Mouse (Mus musculus): ENCODE measurements at regions not wholly inside any gene's neighbourhood (a gene's known extent, or its start where the extent isn't known, plus 50 kb on each side); places are given as distances from the start of the nearest gene placed in this dataset.
"Not testable (repeated sequence)": the region's sequence is repeated elsewhere in the genome, so short reads cannot be mapped to it uniquely, and the experiment has no call there.

DNA sequence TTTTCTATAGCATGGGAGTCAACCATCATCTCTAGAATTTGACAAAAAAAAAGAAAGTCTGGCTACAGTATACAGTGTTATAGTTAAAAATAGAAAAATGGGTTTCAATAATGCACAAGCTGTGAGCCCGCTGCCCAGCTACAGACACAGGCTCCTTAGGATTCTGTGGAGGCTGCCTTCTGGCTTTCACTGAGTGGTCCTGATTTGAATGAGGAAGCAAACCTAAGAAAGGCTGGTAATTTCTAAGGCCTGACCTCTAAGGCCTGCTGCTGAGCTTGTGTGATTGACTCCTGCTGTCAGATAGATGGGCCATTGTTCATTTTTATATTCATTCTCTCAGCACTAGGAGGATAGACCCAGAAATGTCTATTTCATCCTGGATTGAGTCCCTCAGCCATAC lies 67.7 kb downstream of the Alg10b start:
- H3K27ac ChIP-seq (ENCODE audit: low read depth) = no peak overlapping the region
- TF ChIP-seq CTCF (IDR thresholded peaks at IDR 0.05; ENCODE audit: low read depth) (no peak), EP300 (IDR thresholded peaks at IDR 0.05; ENCODE audit: low read depth) (no peak)
- H3K27me3 ChIP-seq (ENCODE audit: control insufficient read depth, insufficient read depth, low read length) = no peaks in the 10 kb centered on the region
- H3K9me3 ChIP-seq (replicated peaks; ENCODE audit: control insufficient read depth, low read length) = no peaks in the 10 kb centered on the region
- 94% methylated on average over 1 of the region's 1 CpGs for WGBS
- H3K4me2 ChIP-seq (ENCODE audit: low read depth, low read length) = no peak overlapping the region
- DNase-seq (ENCODE audit: low spot score) = no peak
- no peak overlapping the region for H3K9ac ChIP-seq (replicated peaks; ENCODE audit: low read depth, low read length)
- no peak overlapping the region for H3K4me3 ChIP-seq (ENCODE audit: low read depth, low read length)
- H3K36me3 ChIP-seq (replicated peaks; ENCODE audit: control insufficient read depth, insufficient read depth, low read length) = no peaks in the 10 kb centered on the region
- H3K4me1 ChIP-seq (ENCODE audit: control insufficient read depth, insufficient read depth) = no peaks in the 10 kb centered on the region
- no peak for ATAC-seq (ENCODE audit: insufficient read depth, low read depth)

DNA sequence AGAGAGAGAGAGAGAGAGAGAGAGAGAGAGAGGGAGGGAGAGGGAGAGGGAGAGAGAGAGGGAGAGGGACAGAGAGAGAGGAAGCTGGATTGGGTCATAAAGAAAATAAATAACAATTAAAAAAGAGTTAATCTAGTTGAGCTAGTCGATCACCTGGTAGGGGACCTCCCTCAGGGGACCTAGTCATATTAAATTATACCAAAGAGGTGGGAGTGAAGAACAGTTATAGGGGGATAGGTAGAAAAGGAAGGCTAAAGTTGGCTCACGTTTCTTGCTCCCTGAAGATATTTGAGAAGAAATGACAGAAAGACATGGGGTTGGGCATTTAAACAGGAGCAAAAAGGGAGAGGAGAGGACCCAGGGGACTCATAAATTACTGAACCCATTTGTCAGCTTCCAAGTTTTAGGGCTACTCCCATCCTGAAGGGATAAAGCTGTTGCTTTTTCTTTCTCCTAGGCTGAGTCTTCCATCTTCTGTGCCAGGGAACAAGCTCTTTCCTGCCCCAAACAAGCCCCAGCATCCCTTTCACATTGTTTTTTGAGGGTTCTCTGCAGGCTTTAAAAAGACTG lies 70.3 kb downstream of the Alg10b start:
- Histone ChIP-seq H3K4me2 (ENCODE audit: low read depth, low read length) (no peak overlapping the region), H3K9me3 (replicated peaks; ENCODE audit: control insufficient read depth, low read length) (no peaks in the 10 kb centered on the region), H3K9ac (replicated peaks; ENCODE audit: low read depth, low read length) (no peak overlapping the region), H3K27me3 (ENCODE audit: control insufficient read depth, insufficient read depth, low read length) (no peaks in the 10 kb centered on the region), H3K4me1 (ENCODE audit: control insufficient read depth, insufficient read depth) (no peaks in the 10 kb centered on the region), H3K27ac (ENCODE audit: low read depth) (no peak overlapping the region), H3K36me3 (replicated peaks; ENCODE audit: control insufficient read depth, insufficient read depth, low read length) (no peaks in the 10 kb centered on the region), H3K4me3 (ENCODE audit: low read depth, low read length) (no peak overlapping the region)
- DNase-seq (ENCODE audit: low spot score) (no peak), ATAC-seq (ENCODE audit: insufficient read depth, low read depth) (no peak)
- TF ChIP-seq CTCF (IDR thresholded peaks at IDR 0.05; ENCODE audit: low read depth) = no peak
- no peak for TF ChIP-seq EP300 (IDR thresholded peaks at IDR 0.05; ENCODE audit: low read depth)
- WGBS = 45% methylated on average over 2 of the region's 2 CpGs

DNA sequence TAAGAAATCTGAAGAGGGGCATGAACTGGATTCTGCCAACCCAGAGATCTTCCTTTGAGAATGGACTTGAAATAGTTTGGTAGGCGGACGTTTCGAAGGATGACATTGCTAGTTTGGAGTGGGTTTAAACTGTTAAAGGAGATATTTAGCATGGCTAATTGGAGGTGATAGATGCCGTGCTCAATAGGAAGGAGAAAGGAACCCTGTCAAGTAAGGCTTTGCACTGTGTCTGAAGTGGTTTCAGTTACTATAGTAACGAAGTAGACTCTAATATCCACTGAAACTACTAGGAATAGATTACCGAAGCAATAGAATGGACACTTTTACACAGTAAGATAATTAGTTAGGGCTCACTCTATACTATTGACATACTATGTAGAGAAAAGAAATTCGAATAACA lies 74.5 kb downstream of the Alg10b start:
- no peak overlapping the region for H3K4me3 ChIP-seq (ENCODE audit: low read depth, low read length)
- H3K27ac ChIP-seq (ENCODE audit: low read depth) = no peak overlapping the region
- H3K27me3 ChIP-seq (ENCODE audit: control insufficient read depth, insufficient read depth, low read length) = no peaks in the 10 kb centered on the region
- no peak for ATAC-seq (ENCODE audit: insufficient read depth, low read depth)
- no peak for DNase-seq (ENCODE audit: low spot score)
- TF ChIP-seq CTCF (IDR thresholded peaks at IDR 0.05; ENCODE audit: low read depth) = no peak
- H3K4me2 ChIP-seq (ENCODE audit: low read depth, low read length) = no peak overlapping the region
- no peaks in the 10 kb centered on the region for H3K4me1 ChIP-seq (ENCODE audit: control insufficient read depth, insufficient read depth)
- H3K9me3 ChIP-seq (replicated peaks; ENCODE audit: control insufficient read depth, low read length) = no peaks in the 10 kb centered on the region
- no peaks in the 10 kb centered on the region for H3K36me3 ChIP-seq (replicated peaks; ENCODE audit: control insufficient read depth, insufficient read depth, low read length)
- 81% methylated on average over 7 of the region's 7 CpGs for WGBS
- no peak overlapping the region for H3K9ac ChIP-seq (replicated peaks; ENCODE audit: low read depth, low read length)

DNA sequence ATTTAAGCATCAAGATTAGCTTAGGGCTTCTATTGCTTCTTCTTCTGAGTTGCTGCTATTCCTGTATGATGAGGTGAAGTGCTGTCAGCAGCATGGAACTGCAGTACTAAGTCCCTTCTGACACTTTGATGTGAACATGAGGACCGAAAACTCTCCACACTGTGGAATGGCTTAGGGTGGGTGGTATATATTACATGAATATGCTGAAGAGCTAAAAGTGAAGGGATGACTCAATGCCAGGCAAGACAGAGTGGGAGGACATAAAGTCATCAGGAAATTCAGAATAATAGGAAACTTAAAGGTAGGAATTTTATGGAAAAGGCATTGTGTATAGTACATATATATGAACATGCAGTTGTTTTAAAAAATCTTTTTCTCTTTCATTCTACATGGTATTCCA lies 79.3 kb downstream of the Alg10b start:
- Histone ChIP-seq H3K9me3 (replicated peaks; ENCODE audit: control insufficient read depth, low read length) (no peaks in the 10 kb centered on the region), H3K4me2 (ENCODE audit: low read depth, low read length) (no peak overlapping the region), H3K4me3 (ENCODE audit: low read depth, low read length) (no peak overlapping the region), H3K36me3 (replicated peaks; ENCODE audit: control insufficient read depth, insufficient read depth, low read length) (no peaks in the 10 kb centered on the region), H3K27me3 (ENCODE audit: control insufficient read depth, insufficient read depth, low read length) (no peaks in the 10 kb centered on the region), H3K9ac (replicated peaks; ENCODE audit: low read depth, low read length) (no peak overlapping the region), H3K4me1 (ENCODE audit: control insufficient read depth, insufficient read depth) (no peaks in the 10 kb centered on the region), H3K27ac (ENCODE audit: low read depth) (no peak overlapping the region)
- no peak for TF ChIP-seq EP300 (IDR thresholded peaks at IDR 0.05; ENCODE audit: low read depth)
- no peak for TF ChIP-seq CTCF (IDR thresholded peaks at IDR 0.05; ENCODE audit: low read depth)
- ATAC-seq (ENCODE audit: insufficient read depth, low read depth) (no peak), DNase-seq (ENCODE audit: low spot score) (no peak)
- WGBS = 66% methylated on average over 1 of the region's 1 CpGs

DNA sequence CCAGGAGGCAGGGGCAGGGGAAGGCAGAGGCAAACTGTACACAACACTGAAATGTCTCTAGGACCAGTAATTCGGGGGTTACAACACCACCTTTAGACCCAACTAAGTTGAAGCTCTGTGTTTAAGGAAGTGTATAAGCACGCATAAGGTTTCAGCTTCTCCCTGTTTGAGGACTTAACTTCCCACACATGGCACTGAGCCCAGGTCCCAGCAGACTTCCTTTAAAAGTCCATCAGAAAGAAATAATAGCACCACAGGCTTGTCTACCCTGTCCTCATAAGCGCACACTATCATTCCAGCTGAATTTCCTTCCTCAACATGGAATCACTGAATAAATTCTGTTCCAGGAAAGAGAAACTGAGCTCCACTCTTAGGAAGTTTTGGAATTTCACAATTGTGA lies 80.9 kb downstream of the Alg10b start:
- H3K27me3 ChIP-seq (ENCODE audit: control insufficient read depth, insufficient read depth, low read length) = no peaks in the 10 kb centered on the region
- H3K27ac ChIP-seq (ENCODE audit: low read depth) = no peak overlapping the region
- 55% methylated on average over 3 of the region's 3 CpGs for WGBS
- H3K4me1 ChIP-seq (ENCODE audit: control insufficient read depth, insufficient read depth) = no peaks in the 10 kb centered on the region
- H3K36me3 ChIP-seq (replicated peaks; ENCODE audit: control insufficient read depth, insufficient read depth, low read length) = no peaks in the 10 kb centered on the region
- no peak overlapping the region for H3K4me2 ChIP-seq (ENCODE audit: low read depth, low read length)
- no peak overlapping the region for H3K4me3 ChIP-seq (ENCODE audit: low read depth, low read length)
- H3K9me3 ChIP-seq (replicated peaks; ENCODE audit: control insufficient read depth, low read length) = no peaks in the 10 kb centered on the region
- ATAC-seq (ENCODE audit: insufficient read depth, low read depth) (no peak), DNase-seq (ENCODE audit: low spot score) (peak; percentile 7)
- no peak for TF ChIP-seq EP300 (IDR thresholded peaks at IDR 0.05; ENCODE audit: low read depth)
- TF ChIP-seq CTCF (IDR thresholded peaks at IDR 0.05; ENCODE audit: low read depth) = no peak
- no peak overlapping the region for H3K9ac ChIP-seq (replicated peaks; ENCODE audit: low read depth, low read length)

DNA sequence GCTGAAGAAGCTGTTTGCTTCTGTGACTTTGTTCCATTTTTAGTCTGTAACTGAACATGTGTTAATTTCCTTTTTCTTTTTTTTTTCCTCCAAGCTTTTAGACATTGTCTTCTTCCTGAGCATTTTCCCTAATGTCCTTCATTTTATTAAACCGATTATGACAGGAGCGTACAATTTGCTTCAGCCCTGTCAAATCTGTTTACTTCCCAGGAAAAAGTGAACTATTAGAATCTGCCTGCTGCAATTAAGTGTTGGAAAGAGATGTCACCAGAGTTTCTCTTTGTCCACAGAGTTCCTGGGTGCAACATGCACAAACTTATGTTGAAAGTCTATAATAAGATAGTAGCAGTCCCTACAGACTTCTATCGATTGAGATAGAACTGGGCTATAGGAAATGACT lies 82.8 kb downstream of the Alg10b start:
- Histone ChIP-seq H3K4me1 (ENCODE audit: control insufficient read depth, insufficient read depth) (no peaks in the 10 kb centered on the region), H3K9ac (replicated peaks; ENCODE audit: low read depth, low read length) (no peak overlapping the region), H3K4me3 (ENCODE audit: low read depth, low read length) (no peak overlapping the region), H3K36me3 (replicated peaks; ENCODE audit: control insufficient read depth, insufficient read depth, low read length) (no peaks in the 10 kb centered on the region), H3K27me3 (ENCODE audit: control insufficient read depth, insufficient read depth, low read length) (no peaks in the 10 kb centered on the region), H3K27ac (ENCODE audit: low read depth) (no peak overlapping the region), H3K9me3 (replicated peaks; ENCODE audit: control insufficient read depth, low read length) (no peaks in the 10 kb centered on the region), H3K4me2 (ENCODE audit: low read depth, low read length) (no peak overlapping the region)
- TF ChIP-seq EP300 (IDR thresholded peaks at IDR 0.05; ENCODE audit: low read depth) (no peak), CTCF (IDR thresholded peaks at IDR 0.05; ENCODE audit: low read depth) (no peak)
- 79% methylated on average over 3 of the region's 3 CpGs for WGBS
- ATAC-seq (ENCODE audit: insufficient read depth, low read depth) (no peak), DNase-seq (ENCODE audit: low spot score) (no peak)

DNA sequence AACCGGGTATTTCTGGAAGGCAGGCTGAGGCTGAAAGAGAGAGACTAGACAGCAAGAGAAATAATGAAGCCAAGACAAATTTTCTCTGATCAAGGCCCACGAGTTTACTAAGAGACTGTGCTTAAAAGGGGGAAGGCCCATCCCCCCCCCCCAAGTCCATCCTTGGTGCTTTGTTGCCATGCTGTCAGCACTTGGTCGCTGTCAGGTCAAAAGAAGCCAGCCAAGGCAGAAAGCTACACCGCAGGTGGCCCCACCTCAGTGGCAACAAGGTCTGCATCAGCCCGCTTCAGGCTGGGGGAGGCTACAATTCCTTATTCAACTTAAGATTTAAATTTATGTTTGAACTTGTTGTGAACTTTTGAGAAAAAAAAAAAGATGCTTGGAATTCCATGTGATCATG lies 84.3 kb downstream of the Alg10b start:
- WGBS = 29% methylated on average over 5 of the region's 5 CpGs
- not testable (repeated sequence) for H3K4me2 ChIP-seq (ENCODE audit: low read depth, low read length); DNase-seq (ENCODE audit: low spot score); H3K4me1 ChIP-seq (ENCODE audit: control insufficient read depth, insufficient read depth); ATAC-seq (ENCODE audit: insufficient read depth, low read depth); H3K27ac ChIP-seq (ENCODE audit: low read depth); H3K9ac ChIP-seq (replicated peaks; ENCODE audit: low read depth, low read length); H3K9me3 ChIP-seq (replicated peaks; ENCODE audit: control insufficient read depth, low read length); H3K27me3 ChIP-seq (ENCODE audit: control insufficient read depth, insufficient read depth, low read length); H3K4me3 ChIP-seq (ENCODE audit: low read depth, low read length); H3K36me3 ChIP-seq (replicated peaks; ENCODE audit: control insufficient read depth, insufficient read depth, low read length)

Data from heart, postnatal 0 days (tissue).